Mouse (Mus musculus) heart, embryonic 10.5 days (tissue): ENCODE data around the gene Atrn. TPM values are rescaled to one million over a fixed set of nuclear protein-coding genes. Genes with fewer than 3 reads are reported as not detected.

Experiments used
- DNase-seq: peaks from one replicate; pipeline ENCODE4 v3.0.0-alpha.2; 2017; ENCODE audit warnings: low spot score
- H3K27ac ChIP-seq: fragments of 300-500 bp; sonication (generic); 2 replicates; pipeline ENCODE4 v1.5.1; 2016; ENCODE audit warnings: mild to moderate bottlenecking
- H3K27me3 ChIP-seq: fragments of 300-500 bp; sonication (generic); 2 replicates; pipeline ENCODE4 v1.6.1; 2016; ENCODE audit warnings: mild to moderate bottlenecking; ENCODE audit not compliant: poor library complexity, insufficient read depth, severe bottlenecking
- H3K36me3 ChIP-seq: fragments of 300-500 bp; sonication (generic); 2 replicates; pipeline ENCODE4 v1.6.1; 2016; ENCODE audit warnings: mild to moderate bottlenecking, moderate library complexity
- H3K4me1 ChIP-seq: fragments of 300-500 bp; sonication (generic); 2 replicates; pipeline ENCODE4 v1.6.1; 2016; ENCODE audit warnings: mild to moderate bottlenecking
- H3K4me3 ChIP-seq: fragments of 300-500 bp; sonication (generic); 2 replicates; pipeline ENCODE4 v1.5.1; 2016; ENCODE audit warnings: mild to moderate bottlenecking, moderate library complexity
- H3K9me3 ChIP-seq: fragments of 300-500 bp; sonication (generic); 2 replicates; pipeline ENCODE4 v1.6.1; 2016; ENCODE audit warnings: mild to moderate bottlenecking, moderate library complexity
- WGBS: fragments of 180-500 bp; shearing (Covaris S2); methylation state at CpG from one replicate; pipeline ENCODE4 v1.1.7; 2016; 5-methylcytosine and 5-hydroxymethylcytosine counted together
- microRNA-seq: library from miRNA; unstranded; fragments of <30 nt; microRNA quantifications from one replicate; pipeline ENCODE4, GENCODE M21; 2017
- polyA plus RNA-seq: library from polyadenylated mRNA; unstranded; fragments of >200 nt; fragmentation: Nextera tagmentation; extraction: Ambion mirVana; gene quantifications from 2 replicates; pipeline ENCODE4 v1.2.1, GENCODE M21; 2016

The Atrn gene
- polyA plus RNA-seq, 1 experiment from 2014 or later, result 5.6 TPM

GRCm38 (mm10) chr2:131067481-131067880 lies 161.2 kb downstream of the Atrn start:
- Histone ChIP-seq H3K27me3 (peaks cover 60% of the 10 kb centered on the region), H3K36me3 (no peaks in the 10 kb centered on the region), H3K4me3 (no peak overlapping the region), H3K9me3 (no peaks in the 10 kb centered on the region), H3K27ac (no peak overlapping the region), H3K4me1 (peaks cover 12% of the 10 kb centered on the region)
- no peak for DNase-seq
- 77% methylated on average over 6 of the region's 6 CpGs for WGBS

- 83% methylated on average over 10 of the region's 10 CpGs for WGBS
- no peaks in the 10 kb centered on the region for H3K9me3 ChIP-seq
- peaks cover 7% of the 10 kb centered on the region; the same call in 1 of the 2 replicates for H3K4me1 ChIP-seq
- no peak overlapping the region for H3K27ac ChIP-seq
- no peak for DNase-seq
- H3K27me3 ChIP-seq, result peaks cover 57% of the 10 kb centered on the region
- H3K4me3 ChIP-seq, result no peak overlapping the region
- H3K36me3 ChIP-seq, result no peaks in the 10 kb centered on the region
Measured at GRCm38 (mm10) chr2:131072536-131072935, 166.2 kb downstream of the Atrn start.

Small RNA genes within 50 kb of the gene (microRNA-seq; reads per million reads assigned to microRNA genes)
- not detected for gene Mir6973b

Other genes starting within 250 kb of the Atrn start
- gene Ddrgk1, start 241.8 kb upstream of the Atrn start, polyA plus RNA-seq, result 45.1 and 54.8 TPM in 2 replicates
- gene Itpa, start 238.9 kb upstream of the Atrn start, polyA plus RNA-seq, result 96.9 and 118 TPM in 2 replicates
- gene Slc4a11, start 209.0 kb upstream of the Atrn start, polyA plus RNA-seq, result 0.09 and 0.10 TPM in 2 replicates
- 36.8 and 56.0 TPM in 2 replicates for gene 4930402H24Rik, start 89 bp upstream of the Atrn start, polyA plus RNA-seq
- 3.3 and 4.9 TPM in 2 replicates for gene Gfra4, start 136.6 kb downstream of the Atrn start, polyA plus RNA-seq
- 4.2 and 6.5 TPM in 2 replicates for gene Adam33, start 157.3 kb downstream of the Atrn start, polyA plus RNA-seq
- 0.05 and 0.08 TPM in 2 replicates for gene Siglec1, start 180.3 kb downstream of the Atrn start, polyA plus RNA-seq
- 10.0 and 10.8 TPM in 2 replicates for gene Hspa12b, start 220.8 kb downstream of the Atrn start, polyA plus RNA-seq
- not detected in 2 replicates for gene Gm11037, start 227.0 kb downstream of the Atrn start, polyA plus RNA-seq